Mouse (Mus musculus) heart, embryonic 16.5 days (tissue): ENCODE results near the gene Farp1. TPM values are rescaled to one million over a fixed set of nuclear protein-coding genes. Genes with fewer than 3 reads are reported as not detected.

ENCODE experiments used
- ATAC-seq: fragments of 200-750 bp; cut with Nextera tagmentation; replicated peaks from 2 replicates; pipeline ENCODE4 v1.8.0; 2017; ENCODE audit warnings: moderate number of reproducible peaks; ENCODE audit not compliant: insufficient read depth, low FRiP score; ENCODE audit errors: extremely low read depth
- H3K27ac ChIP-seq: fragments of 300-500 bp; sonication (generic); 2 replicates; pipeline ENCODE4 v1.5.1; 2014; ENCODE audit warnings: mild to moderate bottlenecking, low read length, control low read depth, moderate library complexity
- H3K27me3 ChIP-seq: fragments of 300-500 bp; sonication (generic); 2 replicates; pipeline ENCODE4 v1.6.1; 2014; ENCODE audit warnings: low read length, mixed read lengths; ENCODE audit not compliant: control insufficient read depth, insufficient read depth
- H3K36me3 ChIP-seq: fragments of 300-500 bp; sonication (generic); 2 replicates; pipeline ENCODE4 v1.6.1; 2014; ENCODE audit not compliant: control insufficient read depth, insufficient read depth
- H3K4me1 ChIP-seq: fragments of 300-500 bp; sonication (generic); 2 replicates; pipeline ENCODE4 v1.6.1; 2014; ENCODE audit warnings: low read length, mixed read lengths; ENCODE audit not compliant: control insufficient read depth, insufficient read depth
- H3K4me2 ChIP-seq: fragments of 300-500 bp; sonication (generic); 2 replicates; pipeline ENCODE4 v1.6.1; 2014; ENCODE audit warnings: low read depth, mild to moderate bottlenecking, control low read depth, low read length
- H3K4me3 ChIP-seq: fragments of 300-500 bp; sonication (generic); 2 replicates; pipeline ENCODE4 v1.5.1; 2014; ENCODE audit warnings: mild to moderate bottlenecking, control low read depth, low read length
- H3K9ac ChIP-seq: fragments of 300-500 bp; sonication (generic); 2 replicates; pipeline ENCODE4 v1.6.1; 2014; ENCODE audit warnings: low read length, control low read depth
- H3K9me3 ChIP-seq: fragments of 300-500 bp; sonication (generic); replicated peaks from 2 replicates; pipeline ENCODE4 v1.6.1; 2016; ENCODE audit warnings: low read length; ENCODE audit not compliant: control insufficient read depth
- WGBS: fragments of 180-500 bp; shearing (Covaris S2); extraction: QIAGEN DNeasy Blood & Tissue Kit; methylation state at CpG from one replicate; pipeline ENCODE4 v1.1.7; 2014; 5-methylcytosine and 5-hydroxymethylcytosine counted together
- polyA plus RNA-seq: library from polyadenylated mRNA; unstranded; fragments of >200 nt; fragmentation: Nextera tagmentation; extraction: Ambion mirVana; gene quantifications from 2 replicates; pipeline ENCODE4 v1.2.1, GENCODE M21; 2015

The Farp1 gene
- polyA plus RNA-seq, 1 experiment from 2014 or later: 11.6 TPM

- Histone ChIP-seq H3K4me3 (no peak overlapping the region), H3K9me3 (no peaks in the 10 kb centered on the region), H3K9ac (no peak overlapping the region), H3K27ac (no peak overlapping the region), H3K4me2 (no peak overlapping the region), H3K4me1 (peaks cover 2% of the 10 kb centered on the region; the same call in 1 of the 2 replicates), H3K36me3 (peaks cover 11% of the 10 kb centered on the region; the same call in 1 of the 2 replicates), H3K27me3 (no peaks in the 10 kb centered on the region)
- no peak for ATAC-seq
- WGBS: 74% methylated on average over 10 of the region's 10 CpGs
Measured at GRCm38 (mm10) chr14:121219226-121220039, 184.4 kb downstream of the Farp1 start.

GRCm38 (mm10) chr14:121220040-121220322 is 185.0 kb downstream of the Farp1 start:
- peaks cover 11% of the 10 kb centered on the region; the same call in 1 of the 2 replicates for H3K36me3 ChIP-seq
- H3K9me3 ChIP-seq: no peaks in the 10 kb centered on the region
- no peak overlapping the region for H3K4me3 ChIP-seq
- H3K4me2 ChIP-seq: no peak overlapping the region
- ATAC-seq: no peak
- H3K27ac ChIP-seq: no peak overlapping the region
- WGBS: 92% methylated on average over 1 of the region's 1 CpGs
- H3K4me1 ChIP-seq: peaks cover 2% of the 10 kb centered on the region; the same call in 1 of the 2 replicates
- H3K27me3 ChIP-seq: no peaks in the 10 kb centered on the region
- H3K9ac ChIP-seq: no peak overlapping the region

- WGBS: 79% methylated on average over 5 of the region's 5 CpGs
- no peak overlapping the region for H3K27ac ChIP-seq
- H3K4me3 ChIP-seq: no peak overlapping the region
- no peaks in the 10 kb centered on the region for H3K27me3 ChIP-seq
- no peaks in the 10 kb centered on the region for H3K9me3 ChIP-seq
- peaks cover 11% of the 10 kb centered on the region; the same call in 1 of the 2 replicates for H3K36me3 ChIP-seq
- ATAC-seq: no peak
- H3K4me1 ChIP-seq: peaks cover 8% of the 10 kb centered on the region
- H3K4me2 ChIP-seq: no peak overlapping the region
- H3K9ac ChIP-seq: no peak overlapping the region
Measured at GRCm38 (mm10) chr14:121220723-121221122, 185.7 kb downstream of the Farp1 start.

GRCm38 (mm10) chr14:121225804-121226203 is 190.8 kb downstream of the Farp1 start:
- H3K36me3 ChIP-seq: peaks cover 12% of the 10 kb centered on the region

GRCm38 (mm10) chr14:121229036-121229773 is 194.2 kb downstream of the Farp1 start:
- no peaks in the 10 kb centered on the region for H3K27me3 ChIP-seq
- no peak overlapping the region for H3K27ac ChIP-seq
- ATAC-seq: no peak
- no peaks in the 10 kb centered on the region for H3K9me3 ChIP-seq
- H3K4me3 ChIP-seq: no peak overlapping the region
- peaks cover 8% of the 10 kb centered on the region for H3K4me1 ChIP-seq
- no peak overlapping the region for H3K9ac ChIP-seq
- H3K36me3 ChIP-seq: peaks cover 23% of the 10 kb centered on the region
- 83% methylated on average over 9 of the region's 9 CpGs for WGBS
- H3K4me2 ChIP-seq: no peak overlapping the region

More at GRCm38 (mm10) chr14:121225804-121226203, 190.8 kb downstream of the Farp1 start:
- peak; percentile 86 for ATAC-seq
- Histone ChIP-seq H3K4me2 (no peak overlapping the region), H3K4me1 (peaks cover 8% of the 10 kb centered on the region), H3K27ac (peak overlapping the region; percentile 91), H3K9ac (peak overlapping the region; percentile 52; the same call in 1 of the 2 replicates), H3K27me3 (no peaks in the 10 kb centered on the region), H3K4me3 (no peak overlapping the region), H3K9me3 (no peaks in the 10 kb centered on the region)
- 27% methylated on average over 11 of the region's 11 CpGs for WGBS

- H3K4me1 ChIP-seq: 0 out of 2 replicates have a peak, but pooled peaks cover 1% of the 10 kb centered on the region
- 92% methylated on average over 8 of the region's 8 CpGs for WGBS
Measured at GRCm38 (mm10) chr14:121231232-121231631, 196.2 kb downstream of the Farp1 start.

GRCm38 (mm10) chr14:121234741-121235307 is 199.8 kb downstream of the Farp1 start:
- H3K9me3 ChIP-seq: no peaks in the 10 kb centered on the region
- H3K27me3 ChIP-seq: no peaks in the 10 kb centered on the region
- H3K27ac ChIP-seq: no peak overlapping the region
- H3K9ac ChIP-seq: no peak overlapping the region
- WGBS: 67% methylated on average over 12 of the region's 12 CpGs
- H3K36me3 ChIP-seq: peaks cover 25% of the 10 kb centered on the region
- H3K4me1 ChIP-seq: no peaks in the 10 kb centered on the region
- no peak for ATAC-seq
- H3K4me3 ChIP-seq: no peak overlapping the region
- no peak overlapping the region for H3K4me2 ChIP-seq

More at GRCm38 (mm10) chr14:121231232-121231631, 196.2 kb downstream of the Farp1 start:
- no peak overlapping the region for H3K9ac ChIP-seq
- H3K36me3 ChIP-seq: peaks cover 23% of the 10 kb centered on the region
- no peak overlapping the region for H3K4me3 ChIP-seq
- no peak overlapping the region for H3K4me2 ChIP-seq
- H3K27ac ChIP-seq: no peak overlapping the region
- no peak for ATAC-seq
- H3K9me3 ChIP-seq: no peaks in the 10 kb centered on the region
- no peaks in the 10 kb centered on the region for H3K27me3 ChIP-seq

- no peak overlapping the region for H3K4me2 ChIP-seq
- no peaks in the 10 kb centered on the region for H3K27me3 ChIP-seq
- no peak overlapping the region for H3K27ac ChIP-seq
- peaks cover 22% of the 10 kb centered on the region for H3K36me3 ChIP-seq
- no peaks in the 10 kb centered on the region for H3K9me3 ChIP-seq
- 83% methylated on average over 4 of the region's 4 CpGs for WGBS
- H3K9ac ChIP-seq: no peak overlapping the region
- H3K4me1 ChIP-seq: no peaks in the 10 kb centered on the region
- no peak for ATAC-seq
- no peak overlapping the region for H3K4me3 ChIP-seq
Measured at GRCm38 (mm10) chr14:121236736-121237135, 201.7 kb downstream of the Farp1 start.

GRCm38 (mm10) chr14:121238727-121239126 is 203.7 kb downstream of the Farp1 start:
- Histone ChIP-seq H3K36me3 (peaks cover 24% of the 10 kb centered on the region), H3K27ac (no peak overlapping the region), H3K4me3 (no peak overlapping the region), H3K9me3 (no peaks in the 10 kb centered on the region), H3K4me2 (no peak overlapping the region), H3K27me3 (no peaks in the 10 kb centered on the region), H3K9ac (no peak overlapping the region), H3K4me1 (no peaks in the 10 kb centered on the region)
- WGBS: 84% methylated on average over 10 of the region's 10 CpGs
- ATAC-seq: no peak
